Comparison of ENCODE assay signal across 12 mouse cellular contexts in the genomic region with DNA sequence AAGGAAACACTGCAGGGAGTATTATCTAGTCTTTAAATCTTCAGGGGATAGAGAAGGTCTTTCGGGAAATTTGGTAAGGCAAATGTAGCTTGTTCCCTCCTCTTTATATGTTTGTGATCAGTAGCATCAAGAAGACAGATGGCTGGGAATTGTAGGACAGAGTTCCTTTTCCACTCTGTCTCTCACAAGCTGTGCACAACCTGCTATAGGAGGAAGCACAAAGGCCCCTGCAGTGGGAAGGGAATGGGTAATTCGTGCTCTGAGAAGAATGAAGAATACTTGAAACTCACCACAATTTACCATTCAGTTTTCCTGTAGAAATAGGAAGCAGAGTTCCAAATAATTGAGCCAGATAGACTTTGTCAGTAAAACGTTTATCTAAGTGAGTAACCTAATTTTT.
"Had no signal": no experiment of that assay in that cellular context is flagged by ENCODE, and none has a peak within 500 bp of the region (broad histone marks: within the 10 kb centered on the region; RNA-seq: fewer than 3 reads in every experiment).

No protein-coding gene starts in this region.

- H3K4me2 ChIP-seq: kidney, embryonic 15.5 days; limb, embryonic 13.5 days; midbrain, embryonic 12.5 days; neural tube, embryonic 15.5 days had no signal

- H3K27ac ChIP-seq: kidney, embryonic 15.5 days; limb, embryonic 13.5 days; liver, embryonic 14.5 days; midbrain, embryonic 12.5 days; neural tube, embryonic 15.5 days had no signal

- H3K9ac ChIP-seq: kidney, embryonic 15.5 days; limb, embryonic 13.5 days; liver, embryonic 14.5 days; midbrain, embryonic 12.5 days; neural tube, embryonic 15.5 days had no signal

- H3K4me3 ChIP-seq: kidney, embryonic 15.5 days; limb, embryonic 13.5 days; midbrain, embryonic 12.5 days; myocyte; neural tube, embryonic 15.5 days had no signal

- H3K4me1 ChIP-seq: kidney, embryonic 15.5 days; limb, embryonic 13.5 days; midbrain, embryonic 12.5 days; neural tube, embryonic 15.5 days had no signal

- DNase-seq: kidney, postnatal 14 days; layer of hippocampus, postnatal 36 days; lung, adult 18-20 months; right cerebral cortex, adult 18-20 months; right cerebral cortex, postnatal 25 days; thymus, postnatal 4 days had no signal

- H3K36me3 ChIP-seq: kidney, embryonic 15.5 days; limb, embryonic 13.5 days; midbrain, embryonic 12.5 days; neural tube, embryonic 15.5 days had no signal

- H3K9me3 ChIP-seq: kidney, embryonic 15.5 days; limb, embryonic 13.5 days; midbrain, embryonic 12.5 days; neural tube, embryonic 15.5 days had no signal

- H3K27me3 ChIP-seq: kidney, embryonic 15.5 days; limb, embryonic 13.5 days; midbrain, embryonic 12.5 days; neural tube, embryonic 15.5 days had no signal
